Mouse (Mus musculus) frontal cortex, postnatal 14 days (tissue): ENCODE data around the gene Zfp36.

ENCODE experiments used
- DNase-seq, 2 experiments: peaks; one replicate each; pipeline ENCODE4 v3.0.0; 2022; ENCODE audit warnings: low spot score in 2 of 2

Gene Zfp36

GRCm38 (mm10) chr7:28368276-28368920 is 11.7 kb downstream of the Zfp36 start:
- no peak for DNase-seq

DNA sequence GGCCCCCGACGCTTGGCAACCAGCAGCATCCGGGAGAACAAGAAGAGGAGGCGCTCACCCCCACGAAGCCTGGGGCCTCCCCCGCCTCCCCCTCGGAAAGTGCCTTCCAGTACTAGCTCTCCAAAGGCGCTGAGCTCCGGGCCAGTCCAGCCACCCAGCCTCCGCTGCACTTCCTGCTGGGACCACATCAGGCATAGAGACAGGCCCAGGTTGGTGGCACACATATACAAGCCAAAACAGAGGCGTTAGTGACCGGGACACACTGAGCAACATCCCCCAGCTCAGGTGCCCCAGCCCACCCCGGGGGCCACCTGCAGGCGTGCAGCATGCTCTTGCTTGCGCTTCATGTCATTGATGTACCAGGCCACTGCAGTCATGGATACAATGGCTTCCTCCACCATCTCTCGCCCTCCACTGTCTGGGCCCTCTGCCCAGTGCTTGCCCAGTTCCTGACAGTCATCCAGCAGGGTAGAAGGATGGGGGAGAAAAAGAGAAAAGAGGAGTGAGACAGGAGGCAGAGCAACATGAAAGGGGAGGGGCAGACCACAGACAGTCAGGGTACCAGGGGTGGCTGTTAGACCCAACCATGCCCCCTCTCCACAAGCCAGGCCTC is 12.3 kb downstream of the Zfp36 start:
- DNase-seq = no peak

GRCm38 (mm10) chr7:28362441-28363060 is 17.5 kb downstream of the Zfp36 start:
- no peak for DNase-seq

DNA sequence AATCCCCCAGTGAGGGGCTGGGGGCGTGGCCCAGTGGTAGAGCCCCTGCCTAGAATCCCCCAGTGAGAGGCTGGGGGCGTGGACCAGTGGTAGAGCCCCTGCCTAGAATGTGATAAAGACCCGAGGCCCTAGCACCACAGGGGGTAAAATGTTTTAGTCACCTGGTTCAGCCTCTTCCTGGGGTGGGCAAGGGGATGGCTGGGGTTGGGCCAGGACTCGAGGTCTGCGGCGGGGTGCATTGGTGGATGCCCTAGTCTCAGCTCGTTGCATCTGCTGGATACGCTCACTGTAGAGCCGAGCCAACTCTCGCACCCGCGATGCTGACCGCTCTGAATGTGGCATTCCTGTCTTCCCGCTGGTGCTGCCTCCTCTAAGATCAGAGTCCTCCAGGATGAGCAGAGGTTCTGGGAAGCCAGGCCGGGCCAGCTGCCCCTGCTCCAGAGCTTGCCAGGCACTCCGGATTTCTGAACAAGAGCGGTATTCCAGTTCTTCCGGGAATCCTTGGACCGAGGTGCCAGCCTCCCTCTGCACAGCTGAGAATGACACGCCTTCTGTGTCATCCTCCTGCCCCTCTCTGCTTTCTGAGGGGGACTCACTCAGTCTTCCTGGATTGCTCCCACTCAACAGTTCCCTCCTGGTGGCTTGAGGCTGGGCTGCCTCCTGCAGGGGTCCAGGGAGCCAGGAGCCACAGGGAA is 18.3 kb downstream of the Zfp36 start:
- DNase-seq = no peak

GRCm38 (mm10) chr7:28360291-28360690 is 19.8 kb downstream of the Zfp36 start:
- no peak for DNase-seq

- no peak for DNase-seq
These were observed 20.2 kb downstream of the Zfp36 start for GRCm38 (mm10) chr7:28359854-28360253.

- no peak for DNase-seq
These were observed 21.6 kb downstream of the Zfp36 start for GRCm38 (mm10) chr7:28358431-28358830.

DNA sequence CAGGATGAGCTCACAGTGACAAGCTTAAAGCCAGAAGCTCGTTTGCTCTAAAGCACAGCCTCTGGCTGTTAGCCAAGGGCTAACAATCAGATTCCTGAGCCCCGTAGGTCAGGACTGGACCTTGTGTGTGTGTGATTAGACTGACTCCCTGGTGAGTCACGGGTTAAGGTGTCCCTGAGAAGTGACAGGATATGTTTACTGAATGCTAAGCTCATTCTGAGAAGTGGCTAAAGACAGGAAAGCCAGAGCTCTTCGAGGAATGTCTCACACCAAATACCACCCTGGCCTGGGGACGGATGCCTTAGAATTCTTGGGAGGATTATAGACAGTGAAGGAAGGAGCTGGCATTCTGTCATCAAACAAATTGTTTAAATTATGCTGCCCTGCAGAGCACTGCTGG is 22.1 kb downstream of the Zfp36 start:
- no peak for DNase-seq

DNA sequence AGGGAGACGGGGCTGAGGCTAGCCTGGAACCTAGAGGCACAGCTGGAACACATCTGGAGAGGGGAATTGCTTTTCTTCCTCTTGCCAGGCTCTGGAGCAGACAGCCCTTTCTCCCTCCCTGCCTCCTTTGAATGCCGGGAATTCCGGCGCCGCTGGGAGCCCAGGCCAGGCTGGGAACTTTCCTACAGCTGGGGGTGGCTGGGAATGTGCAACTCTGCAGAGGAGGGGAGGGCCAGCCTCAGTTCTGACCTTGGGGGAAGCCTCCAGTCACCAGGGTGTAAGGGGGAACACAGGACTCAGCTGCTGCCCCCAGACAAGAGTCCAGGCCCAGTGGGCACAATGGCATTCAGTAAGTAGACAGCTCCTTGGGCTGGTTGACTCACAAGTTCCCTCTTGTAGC is 23.1 kb downstream of the Zfp36 start:
- no peak for DNase-seq

GRCm38 (mm10) chr7:28355221-28355620 is 24.8 kb downstream of the Zfp36 start:
- DNase-seq = no peak

GRCm38 (mm10) chr7:28354596-28354995 is 25.5 kb downstream of the Zfp36 start:
- no peak for DNase-seq

GRCm38 (mm10) chr7:28354113-28354581 is 25.9 kb downstream of the Zfp36 start:
- DNase-seq = no peak

DNA sequence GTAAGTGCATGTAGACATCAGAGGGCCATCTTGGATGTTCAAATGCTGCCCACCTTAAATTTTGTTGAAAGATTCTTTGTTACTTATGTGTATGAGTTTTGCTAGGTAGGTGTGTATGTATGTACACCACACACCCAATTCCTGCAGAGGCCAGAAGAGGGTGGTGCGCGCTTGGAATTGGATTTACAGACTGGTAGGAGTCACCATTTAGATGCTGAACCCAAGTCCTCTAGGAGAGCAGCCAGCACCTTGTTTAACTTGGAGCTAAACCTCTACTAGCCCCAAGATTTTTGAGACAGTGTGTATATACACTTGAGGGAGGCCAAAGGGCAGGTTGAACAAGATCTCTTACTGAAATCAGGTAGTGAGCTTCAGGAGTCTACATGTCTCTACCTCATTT is 26.8 kb downstream of the Zfp36 start:
- no peak for DNase-seq

DNA sequence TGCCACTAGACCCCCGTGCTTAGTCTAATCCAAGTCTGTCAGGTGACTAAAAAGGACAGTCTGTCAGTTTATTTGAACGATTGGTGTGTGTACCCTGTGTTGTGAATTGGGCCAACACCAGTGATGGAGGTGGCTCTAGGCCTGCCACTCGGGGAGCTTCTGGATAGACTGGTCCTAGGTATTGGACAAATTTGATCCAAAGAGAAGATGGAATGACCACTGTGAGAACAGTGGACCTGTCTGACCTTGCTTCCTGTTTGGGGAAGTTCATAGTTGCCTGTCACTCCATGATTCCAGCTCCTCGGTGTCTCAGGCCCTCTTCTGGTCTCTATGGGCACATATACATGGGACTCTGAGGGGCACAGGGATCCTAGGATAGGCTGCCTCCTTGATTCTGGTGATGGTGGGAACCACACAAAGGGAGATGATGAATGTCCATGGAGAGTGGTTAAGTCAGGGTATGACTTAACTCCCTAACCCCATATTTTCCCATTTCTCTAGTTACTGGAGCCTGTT is 28.3 kb downstream of the Zfp36 start:
- no peak for DNase-seq

DNA sequence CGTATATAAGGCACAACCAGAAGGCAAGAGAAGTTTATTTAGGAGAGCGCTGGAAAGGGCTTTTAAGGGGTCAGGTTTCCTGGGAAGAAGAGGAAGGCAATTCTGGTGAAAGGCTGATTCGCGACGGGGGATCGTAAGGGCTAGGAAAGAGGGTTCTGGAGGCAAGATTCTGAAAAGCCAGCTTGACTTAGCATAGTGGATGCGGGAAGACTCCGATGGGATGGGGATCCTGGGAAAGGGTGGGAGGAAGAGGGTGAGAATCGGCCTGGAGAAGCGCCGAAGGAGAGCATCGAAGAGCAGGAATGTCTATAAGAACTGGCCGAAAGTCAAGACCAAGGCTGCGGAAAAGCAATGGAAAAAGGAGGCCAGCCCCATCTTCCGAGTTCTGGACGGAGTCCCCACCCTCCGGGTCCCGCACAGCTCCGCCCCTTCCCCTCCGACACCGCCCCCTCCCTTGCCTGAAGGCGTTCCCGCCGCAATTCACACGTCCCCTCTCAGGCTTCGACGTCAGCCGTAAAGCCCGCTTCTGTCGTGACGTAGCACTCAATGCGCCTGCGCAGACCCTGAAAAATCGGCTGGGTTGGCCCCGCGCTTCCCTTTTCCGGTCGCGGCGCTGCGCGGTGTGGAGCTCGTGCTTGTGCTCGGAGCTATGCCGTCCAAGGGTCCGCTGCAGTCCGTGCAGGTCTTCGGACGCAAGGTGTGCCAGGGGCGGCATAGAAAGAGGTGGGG is 29.7 kb downstream of the Zfp36 start, which contains the start of gene Rps16:
TSS of gene Rps16 (plus strand) at position 498 of the 729 bp plus-strand sequence.
- DNase-seq = peak; percentile 95 to 97

GRCm38 (mm10) chr7:28348601-28349000 is 31.5 kb downstream of the Zfp36 start:
- DNase-seq = no peak

- no peak for DNase-seq
These were observed 32.3 kb downstream of the Zfp36 start for GRCm38 (mm10) chr7:28347746-28348145.

GRCm38 (mm10) chr7:28344637-28345036 is 35.4 kb downstream of the Zfp36 start:
- peak in 1 of 2 experiments; percentile 58 for DNase-seq

- DNase-seq = no peak
These were observed 38.7 kb downstream of the Zfp36 start for GRCm38 (mm10) chr7:28341381-28341780.

GRCm38 (mm10) chr7:28339213-28339917 is 40.7 kb downstream of the Zfp36 start:
- DNase-seq = no peak
